Mouse (Mus musculus): ENCODE data around the gene Rad9a. TPM values are rescaled to one million over a fixed set of nuclear protein-coding genes. Genes with fewer than 3 reads are reported as not detected.

The Rad9a gene
- polyA plus RNA-seq, 1 experiment from 2014 or later: 14.3 TPM

DNA sequence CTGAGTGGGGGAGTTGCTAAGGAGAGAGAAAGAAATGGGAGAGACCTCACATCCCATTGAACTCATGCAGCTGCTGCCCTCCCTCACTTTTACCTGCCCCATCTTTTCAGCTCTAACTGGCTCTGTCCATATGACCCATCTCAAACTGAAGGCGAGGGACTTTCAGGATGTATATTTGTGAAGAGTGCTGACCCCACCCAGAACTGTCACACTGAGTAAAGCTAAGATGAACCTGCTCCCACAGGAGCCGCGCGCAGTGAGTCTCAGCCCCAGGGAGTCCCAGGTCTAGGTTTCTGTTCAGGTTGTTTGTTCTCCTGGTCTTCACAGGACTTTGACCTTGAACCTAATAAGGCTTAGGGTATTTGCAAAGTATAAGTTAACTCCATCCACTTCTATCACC, 27.4 kb upstream of the Rad9a start:
- peaks cover 7% of the 10 kb centered on the region; the same call in 1 of the 2 replicates for H3K4me1 ChIP-seq (ENCODE audit: insufficient read depth, low read depth, low read length)
- no peaks in the 10 kb centered on the region for H3K9me3 ChIP-seq (ENCODE audit: low read length)
- no peak overlapping the region for H3K9ac ChIP-seq (replicated peaks; ENCODE audit: low read depth)
- H3K27me3 ChIP-seq (replicated peaks; ENCODE audit: insufficient read depth, low read length): no peaks in the 10 kb centered on the region
- H3K4me2 ChIP-seq (replicated peaks; ENCODE audit: low read depth, low read length): no peak overlapping the region
- no peak overlapping the region for H3K27ac ChIP-seq (ENCODE audit: low read length)
- H3K36me3 ChIP-seq (ENCODE audit: insufficient read depth, low read length): no peaks in the 10 kb centered on the region
- DNase-seq (ENCODE audit: low spot score): no peak
- no peak overlapping the region for H3K4me3 ChIP-seq (ENCODE audit: low read depth, low read length)
- no peak for TF ChIP-seq CTCF (IDR thresholded peaks at IDR 0.05)
- no peak for TF ChIP-seq EP300 (IDR thresholded peaks at IDR 0.05)
- no peak for ATAC-seq
- WGBS: 68% methylated on average over 4 of the region's 4 CpGs

DNA sequence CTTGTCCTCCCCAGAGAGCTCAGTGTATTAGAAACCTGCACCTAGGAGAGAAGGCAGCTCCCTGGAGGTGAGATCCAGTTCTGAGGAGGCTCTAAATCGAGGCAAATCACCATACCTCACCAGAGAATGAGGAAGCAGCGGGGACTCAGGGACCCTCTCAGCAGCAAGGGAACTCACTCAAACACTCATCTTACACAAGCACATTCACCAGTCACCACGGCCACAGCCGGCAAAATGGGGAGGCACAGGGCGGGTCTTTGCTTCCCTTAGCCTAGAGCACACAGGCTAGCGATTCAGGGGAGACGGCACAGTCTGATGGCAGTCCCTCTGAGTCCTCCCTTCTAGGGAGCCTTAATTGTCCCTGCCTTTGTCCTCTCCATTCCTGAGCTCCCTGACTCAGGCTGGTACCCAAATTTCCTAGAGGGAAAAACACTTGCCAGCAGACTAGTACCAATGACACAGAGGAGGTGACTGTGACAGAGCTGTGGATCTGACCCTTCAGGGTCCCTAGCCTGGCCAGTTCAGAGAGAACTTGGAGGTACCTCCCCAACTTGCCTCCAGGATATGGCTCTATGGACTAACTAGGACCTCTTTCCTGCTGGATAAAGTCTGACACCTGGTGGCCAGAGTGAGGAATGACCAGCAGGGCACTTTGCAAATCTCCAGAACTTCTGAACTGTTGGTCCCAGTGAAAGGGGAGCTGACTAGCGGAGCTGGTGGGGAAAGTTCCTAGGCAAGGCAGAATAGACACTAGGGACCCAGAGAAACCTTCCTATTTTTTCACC, 26.6 kb upstream of the Rad9a start:
- Histone ChIP-seq H3K9ac (replicated peaks; ENCODE audit: low read depth) (no peak overlapping the region), H3K27ac (ENCODE audit: low read length) (no peak overlapping the region), H3K36me3 (ENCODE audit: insufficient read depth, low read length) (no peaks in the 10 kb centered on the region), H3K4me2 (replicated peaks; ENCODE audit: low read depth, low read length) (no peak overlapping the region), H3K9me3 (ENCODE audit: low read length) (no peaks in the 10 kb centered on the region), H3K27me3 (replicated peaks; ENCODE audit: insufficient read depth, low read length) (no peaks in the 10 kb centered on the region), H3K4me3 (ENCODE audit: low read depth, low read length) (no peak overlapping the region), H3K4me1 (ENCODE audit: insufficient read depth, low read depth, low read length) (peaks cover 7% of the 10 kb centered on the region; the same call in 1 of the 2 replicates)
- ATAC-seq (peak; percentile 11), DNase-seq (ENCODE audit: low spot score) (peak; percentile 93)
- TF ChIP-seq EP300 (IDR thresholded peaks at IDR 0.05) (no peak), CTCF (IDR thresholded peaks at IDR 0.05) (peak; percentile 98)
- WGBS: 11% methylated on average over 8 of the region's 8 CpGs

DNA sequence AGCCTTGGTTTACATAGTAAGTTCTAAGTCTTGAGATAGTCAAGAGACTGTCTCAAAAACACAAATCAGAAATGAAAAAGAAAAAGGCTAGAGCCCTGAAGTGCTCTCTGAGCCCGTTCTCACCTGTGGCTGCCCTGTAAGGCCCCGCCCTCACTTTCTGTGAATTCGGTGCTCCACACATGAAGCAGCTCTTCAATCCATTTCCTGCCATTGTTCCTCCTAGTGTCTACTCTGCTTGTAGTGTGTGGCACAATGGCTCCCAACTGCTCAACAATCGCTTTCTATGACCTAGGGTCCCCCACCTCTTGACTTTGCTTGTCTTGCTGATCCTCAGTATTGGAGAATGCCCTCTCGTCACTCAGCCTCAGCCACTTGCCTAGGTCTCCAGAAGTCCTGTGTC, 26.0 kb upstream of the Rad9a start:
- Histone ChIP-seq H3K4me3 (ENCODE audit: low read depth, low read length) (no peak overlapping the region), H3K27me3 (replicated peaks; ENCODE audit: insufficient read depth, low read length) (no peaks in the 10 kb centered on the region), H3K36me3 (ENCODE audit: insufficient read depth, low read length) (no peaks in the 10 kb centered on the region), H3K9ac (replicated peaks; ENCODE audit: low read depth) (no peak overlapping the region), H3K4me1 (ENCODE audit: insufficient read depth, low read depth, low read length) (peaks cover 7% of the 10 kb centered on the region; the same call in 1 of the 2 replicates), H3K27ac (ENCODE audit: low read length) (no peak overlapping the region), H3K9me3 (ENCODE audit: low read length) (no peaks in the 10 kb centered on the region), H3K4me2 (replicated peaks; ENCODE audit: low read depth, low read length) (no peak overlapping the region)
- TF ChIP-seq CTCF (IDR thresholded peaks at IDR 0.05): no peak
- TF ChIP-seq EP300 (IDR thresholded peaks at IDR 0.05): no peak
- WGBS: 29% methylated on average over 5 of the region's 5 CpGs
- ATAC-seq (no peak), DNase-seq (ENCODE audit: low spot score) (peak; percentile 28)

DNA sequence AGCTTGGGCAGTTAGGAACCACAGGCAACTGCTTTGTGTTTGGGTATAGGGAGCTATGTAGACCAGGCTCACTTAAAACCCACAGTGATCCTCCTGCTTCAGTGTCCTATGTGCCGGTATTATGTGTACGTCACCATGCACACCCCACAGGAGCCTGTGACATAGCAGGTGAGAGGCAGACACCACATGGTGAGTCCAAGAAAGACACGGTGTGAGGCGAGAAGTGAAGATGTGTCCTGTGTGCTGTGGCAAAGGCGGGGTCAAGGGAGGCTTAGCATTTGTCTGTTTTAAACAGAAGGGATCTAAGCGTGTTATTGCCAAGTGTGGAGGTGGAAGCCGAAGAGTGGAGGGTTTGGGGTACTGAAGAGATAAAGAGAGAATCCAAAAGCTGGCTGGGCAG, 25.3 kb upstream of the Rad9a start:
- Histone ChIP-seq H3K4me1 (ENCODE audit: insufficient read depth, low read depth, low read length) (peaks cover 5% of the 10 kb centered on the region; the same call in 1 of the 2 replicates), H3K9me3 (ENCODE audit: low read length) (no peaks in the 10 kb centered on the region), H3K4me2 (replicated peaks; ENCODE audit: low read depth, low read length) (no peak overlapping the region), H3K27ac (ENCODE audit: low read length) (no peak overlapping the region), H3K4me3 (ENCODE audit: low read depth, low read length) (no peak overlapping the region), H3K36me3 (ENCODE audit: insufficient read depth, low read length) (no peaks in the 10 kb centered on the region), H3K9ac (replicated peaks; ENCODE audit: low read depth) (no peak overlapping the region), H3K27me3 (replicated peaks; ENCODE audit: insufficient read depth, low read length) (no peaks in the 10 kb centered on the region)
- ATAC-seq (no peak), DNase-seq (ENCODE audit: low spot score) (no peak)
- 81% methylated on average over 7 of the region's 7 CpGs for WGBS
- TF ChIP-seq CTCF (IDR thresholded peaks at IDR 0.05): no peak
- no peak for TF ChIP-seq EP300 (IDR thresholded peaks at IDR 0.05)

DNA sequence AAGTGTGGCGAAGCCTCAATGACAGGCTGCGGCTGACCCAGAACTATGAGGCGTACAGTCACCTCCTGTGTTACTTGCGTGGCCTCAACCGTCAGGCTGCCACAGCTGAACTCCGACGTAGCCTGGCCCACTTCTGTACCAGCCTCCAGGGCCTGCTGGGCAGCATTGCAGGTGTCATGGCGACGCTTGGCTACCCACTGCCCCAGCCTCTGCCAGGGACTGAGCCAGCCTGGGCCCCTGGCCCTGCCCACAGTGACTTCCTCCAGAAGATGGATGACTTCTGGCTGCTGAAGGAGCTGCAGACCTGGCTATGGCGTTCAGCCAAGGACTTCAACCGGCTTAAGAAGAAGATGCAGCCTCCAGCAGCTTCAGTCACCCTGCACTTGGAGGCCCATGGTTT, 20.7 kb upstream of the Rad9a start:
- H3K9me3 ChIP-seq (ENCODE audit: low read length): no peaks in the 10 kb centered on the region
- no peak for TF ChIP-seq EP300 (IDR thresholded peaks at IDR 0.05)
- no peak for TF ChIP-seq CTCF (IDR thresholded peaks at IDR 0.05)
- no peak for DNase-seq (ENCODE audit: low spot score)
- H3K4me1 ChIP-seq (ENCODE audit: insufficient read depth, low read depth, low read length): peaks cover 22% of the 10 kb centered on the region; the same call in 1 of the 2 replicates
- ATAC-seq: peak; percentile 42
- H3K36me3 ChIP-seq (ENCODE audit: insufficient read depth, low read length): no peaks in the 10 kb centered on the region
- H3K4me2 ChIP-seq (replicated peaks; ENCODE audit: low read depth, low read length): no peak overlapping the region
- no peak overlapping the region for H3K4me3 ChIP-seq (ENCODE audit: low read depth, low read length)
- H3K27me3 ChIP-seq (replicated peaks; ENCODE audit: insufficient read depth, low read length): no peaks in the 10 kb centered on the region
- no peak overlapping the region for H3K27ac ChIP-seq (ENCODE audit: low read length)
- H3K9ac ChIP-seq (replicated peaks; ENCODE audit: low read depth): no peak overlapping the region
- 60% methylated on average over 11 of the region's 11 CpGs for WGBS

DNA sequence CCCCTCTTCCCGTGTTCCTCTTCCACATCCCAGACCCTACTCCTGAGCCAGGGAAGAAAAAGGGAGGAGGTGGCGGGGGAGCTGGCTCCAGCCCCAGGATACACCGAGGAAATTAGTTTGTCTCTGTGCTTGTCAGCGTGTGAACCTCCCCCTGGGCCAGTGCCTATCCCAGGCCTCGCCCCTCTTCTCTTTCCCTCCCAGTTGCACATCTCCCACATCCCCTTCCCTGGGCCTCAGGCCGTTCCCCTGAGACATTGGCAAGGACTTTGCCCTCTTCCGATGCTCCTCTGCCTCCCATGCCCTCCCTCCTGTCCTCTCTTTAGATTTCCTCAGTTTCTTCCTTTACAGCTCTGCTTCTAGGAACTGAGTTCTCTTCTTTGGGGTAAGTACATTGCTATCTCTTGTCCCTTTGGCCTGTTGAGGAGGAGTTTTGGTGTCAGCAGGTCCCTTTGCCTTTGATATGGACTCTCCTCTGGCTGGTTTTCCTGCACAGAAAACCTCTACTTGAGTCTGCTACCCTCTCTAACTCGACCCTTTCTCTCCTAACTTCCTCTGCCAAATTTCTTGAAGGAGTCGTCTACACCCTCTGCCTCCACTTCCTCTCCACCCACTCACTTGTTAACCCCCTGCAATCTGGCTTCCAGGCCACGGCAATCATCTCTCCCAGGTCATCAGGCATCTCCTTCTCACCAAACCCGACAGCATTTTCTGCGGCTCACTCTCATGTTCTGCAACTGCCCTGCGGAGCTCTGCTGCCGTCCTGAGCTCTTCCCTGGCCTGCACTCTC, 19.7 kb upstream of the Rad9a start:
- DNase-seq (ENCODE audit: low spot score) (peak; percentile 69), ATAC-seq (peak; percentile 64)
- 0 out of 2 replicates have a peak overlapping the region, but pooled peaks have one; percentile 25 for H3K4me2 ChIP-seq (replicated peaks; ENCODE audit: low read depth, low read length)
- 30% methylated on average over 14 of the region's 14 CpGs for WGBS
- TF ChIP-seq EP300 (IDR thresholded peaks at IDR 0.05) (no peak), CTCF (IDR thresholded peaks at IDR 0.05) (no peak)
- H3K27me3 ChIP-seq (replicated peaks; ENCODE audit: insufficient read depth, low read length): no peaks in the 10 kb centered on the region
- peaks cover 30% of the 10 kb centered on the region; the same call in 1 of the 2 replicates for H3K4me1 ChIP-seq (ENCODE audit: insufficient read depth, low read depth, low read length)
- no peak overlapping the region for H3K9ac ChIP-seq (replicated peaks; ENCODE audit: low read depth)
- H3K4me3 ChIP-seq (ENCODE audit: low read depth, low read length): no peak overlapping the region
- H3K36me3 ChIP-seq (ENCODE audit: insufficient read depth, low read length): no peaks in the 10 kb centered on the region
- 0 out of 2 replicates have a peak overlapping the region, but pooled peaks have one; percentile 7 for H3K27ac ChIP-seq (ENCODE audit: low read length)
- H3K9me3 ChIP-seq (ENCODE audit: low read length): no peaks in the 10 kb centered on the region

Data from lung, postnatal 0 days (tissue).